Mouse (Mus musculus): ENCODE measurements around the gene Cyp4b1. TPM values are rescaled to one million over a fixed set of nuclear protein-coding genes. Genes with fewer than 3 reads are reported as not detected.
"Not testable (repeated sequence)": the region's sequence is repeated elsewhere in the genome, so short reads cannot be mapped to it uniquely, and the experiment has no call there.

Cyp4b1 gene
- polyA plus RNA-seq, 1 experiment from 2014 or later: 1.4 TPM

GRCm38 (mm10) chr4:115625560-115625959 is 22.0 kb downstream of the Cyp4b1 start:
- H3K4me2 ChIP-seq; H3K9ac ChIP-seq; H3K9me3 ChIP-seq; H3K4me3 ChIP-seq (replicated peaks); H3K27me3 ChIP-seq (replicated peaks); H3K27ac ChIP-seq; H3K36me3 ChIP-seq; ATAC-seq (ENCODE audit: insufficient read depth, low FRiP score, low read depth); H3K4me1 ChIP-seq: not testable (repeated sequence)
- 88% methylated on average over 3 of the region's 3 CpGs for WGBS

GRCm38 (mm10) chr4:115614005-115614404 is 33.5 kb downstream of the Cyp4b1 start:
- Histone ChIP-seq H3K9ac (no peak overlapping the region), H3K27me3 (replicated peaks) (no peaks in the 10 kb centered on the region), H3K36me3 (no peaks in the 10 kb centered on the region), H3K27ac (no peak overlapping the region), H3K4me3 (replicated peaks) (no peak overlapping the region), H3K4me2 (no peak overlapping the region), H3K4me1 (no peaks in the 10 kb centered on the region), H3K9me3 (no peaks in the 10 kb centered on the region)
- ATAC-seq (ENCODE audit: insufficient read depth, low FRiP score, low read depth): no peak

DNA sequence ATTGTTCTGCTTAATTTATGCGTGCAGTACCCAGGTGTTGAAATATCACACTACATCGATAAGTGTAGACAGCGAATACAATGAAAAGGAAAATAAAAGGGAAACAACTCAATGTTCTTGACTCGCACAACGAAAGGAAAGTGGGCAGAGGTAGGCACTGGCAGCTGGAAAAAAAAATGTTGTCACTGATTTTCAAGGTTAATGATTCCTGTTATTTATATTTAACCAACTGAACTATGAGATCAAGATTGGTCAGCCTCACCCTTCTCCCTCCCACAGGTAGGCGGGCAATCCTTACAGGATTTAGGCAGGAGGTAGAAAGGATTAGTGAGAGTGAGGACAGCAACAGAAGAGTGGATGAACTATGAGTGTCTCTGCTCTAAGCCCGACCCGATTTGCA is 46.9 kb downstream of the Cyp4b1 start, which contains the start of gene Cyp4a32:
Gene Cyp4a32 (plus strand): TSS at position 359 of the 400 bp plus-strand sequence.
- not testable (repeated sequence) for H3K36me3 ChIP-seq; H3K27me3 ChIP-seq (replicated peaks); H3K4me1 ChIP-seq; H3K4me2 ChIP-seq; H3K27ac ChIP-seq; H3K9ac ChIP-seq; H3K9me3 ChIP-seq; H3K4me3 ChIP-seq (replicated peaks); ATAC-seq (ENCODE audit: insufficient read depth, low FRiP score, low read depth)
- WGBS: 83% methylated on average over 8 of the region's 8 CpGs

DNA sequence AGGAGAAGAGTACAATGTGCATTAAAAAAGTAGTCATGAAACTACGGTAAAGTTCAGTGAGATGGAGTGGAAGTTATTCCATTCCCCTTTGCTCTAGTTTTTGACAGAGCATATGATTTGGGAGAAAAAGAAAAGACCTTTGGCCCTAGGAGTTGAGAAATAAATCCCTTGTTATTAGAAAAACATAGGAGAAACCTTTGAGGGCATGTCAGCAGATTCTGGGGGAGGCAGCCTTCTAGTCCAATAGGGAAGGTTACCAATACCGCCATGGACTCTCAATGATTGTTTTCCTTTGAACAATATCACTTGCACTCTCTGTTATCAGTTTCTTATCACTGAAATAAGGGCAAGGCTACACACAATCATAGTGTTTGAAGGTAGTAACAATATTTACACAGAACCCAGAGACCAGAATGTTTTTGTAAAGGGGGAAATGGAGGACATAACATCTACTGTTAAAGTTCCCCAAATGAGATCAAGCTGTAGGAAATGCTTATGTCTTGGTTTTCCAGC is 50.6 kb downstream of the Cyp4b1 start:
- H3K4me2 ChIP-seq: no peak overlapping the region
- no peaks in the 10 kb centered on the region for H3K36me3 ChIP-seq
- no peak overlapping the region for H3K9ac ChIP-seq
- H3K27me3 ChIP-seq (replicated peaks): no peaks in the 10 kb centered on the region
- H3K27ac ChIP-seq: no peak overlapping the region
- ATAC-seq (ENCODE audit: insufficient read depth, low FRiP score, low read depth): 0 out of 2 replicates have a peak, but pooled peaks have one; percentile 22
- no peak overlapping the region for H3K4me3 ChIP-seq (replicated peaks)
- no peaks in the 10 kb centered on the region for H3K9me3 ChIP-seq
- 64% methylated on average over 2 of the region's 2 CpGs for WGBS
- H3K4me1 ChIP-seq: no peaks in the 10 kb centered on the region

GRCm38 (mm10) chr4:115596357-115596756 is 51.2 kb downstream of the Cyp4b1 start:
- H3K4me2 ChIP-seq: no peak overlapping the region
- H3K4me3 ChIP-seq (replicated peaks): no peak overlapping the region
- H3K27ac ChIP-seq: no peak overlapping the region
- H3K9ac ChIP-seq: no peak overlapping the region
- no peaks in the 10 kb centered on the region for H3K4me1 ChIP-seq
- H3K27me3 ChIP-seq (replicated peaks): no peaks in the 10 kb centered on the region
- H3K36me3 ChIP-seq: no peaks in the 10 kb centered on the region
- WGBS: 83% methylated on average over 1 of the region's 1 CpGs
- ATAC-seq (ENCODE audit: insufficient read depth, low FRiP score, low read depth): no peak
- no peaks in the 10 kb centered on the region for H3K9me3 ChIP-seq

DNA sequence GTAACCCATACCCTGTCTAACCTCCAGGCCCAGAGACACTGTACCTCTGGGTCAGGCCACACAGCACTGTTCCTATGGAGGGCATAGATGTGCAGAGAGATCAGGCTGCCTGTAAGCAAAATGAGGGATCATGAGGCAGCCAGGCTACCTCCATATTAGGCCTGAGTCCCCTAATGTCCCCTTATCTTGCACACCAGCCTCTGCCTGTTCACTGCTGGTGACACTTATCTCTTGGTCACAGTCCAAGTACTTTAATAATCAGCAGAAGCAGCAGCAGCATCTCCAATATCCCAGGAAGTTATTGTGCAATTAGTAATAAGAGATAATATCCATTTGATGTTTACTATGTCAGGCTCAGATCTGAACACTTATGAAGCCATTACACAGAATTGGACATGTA is 64.5 kb downstream of the Cyp4b1 start:
- Histone ChIP-seq H3K36me3 (no peaks in the 10 kb centered on the region), H3K4me2 (no peak overlapping the region), H3K27me3 (replicated peaks) (no peaks in the 10 kb centered on the region), H3K9me3 (no peaks in the 10 kb centered on the region), H3K4me1 (no peaks in the 10 kb centered on the region), H3K4me3 (replicated peaks) (no peak overlapping the region), H3K27ac (no peak overlapping the region), H3K9ac (no peak overlapping the region)
- ATAC-seq (ENCODE audit: insufficient read depth, low FRiP score, low read depth): peak; percentile 47; the same call in 1 of the 2 replicates

- WGBS: 79% methylated on average over 2 of the region's 2 CpGs
- no peak for ATAC-seq (ENCODE audit: insufficient read depth, low FRiP score, low read depth)
- Histone ChIP-seq H3K27me3 (replicated peaks) (no peaks in the 10 kb centered on the region), H3K4me2 (no peak overlapping the region), H3K4me1 (no peaks in the 10 kb centered on the region), H3K9ac (no peak overlapping the region), H3K4me3 (replicated peaks) (no peak overlapping the region), H3K36me3 (no peaks in the 10 kb centered on the region), H3K9me3 (no peaks in the 10 kb centered on the region), H3K27ac (no peak overlapping the region)
Measured at GRCm38 (mm10) chr4:115575776-115576175, 71.7 kb downstream of the Cyp4b1 start.

DNA sequence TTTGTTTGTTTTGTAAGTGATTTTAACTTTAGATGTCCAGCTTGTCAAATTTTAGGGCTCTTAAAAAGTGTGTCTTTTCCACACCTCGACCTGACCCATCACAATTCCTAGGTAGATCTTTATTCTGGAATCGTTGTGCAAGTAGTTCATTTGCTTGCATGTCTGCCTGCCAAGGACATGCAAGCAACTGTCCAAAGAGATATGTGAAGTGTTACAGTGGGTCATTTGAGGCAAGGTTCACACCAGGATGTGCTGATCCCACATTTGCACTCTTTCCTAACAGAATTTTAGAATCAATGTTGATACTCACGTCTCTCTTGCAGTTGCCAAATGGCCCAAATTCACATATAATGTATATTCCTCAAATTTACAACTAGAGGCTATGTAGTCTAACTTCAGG is 72.3 kb downstream of the Cyp4b1 start:
- ATAC-seq (ENCODE audit: insufficient read depth, low FRiP score, low read depth): no peak
- Histone ChIP-seq H3K4me3 (replicated peaks) (no peak overlapping the region), H3K9me3 (no peaks in the 10 kb centered on the region), H3K4me1 (no peaks in the 10 kb centered on the region), H3K4me2 (no peak overlapping the region), H3K27me3 (replicated peaks) (no peaks in the 10 kb centered on the region), H3K36me3 (no peaks in the 10 kb centered on the region), H3K27ac (no peak overlapping the region), H3K9ac (no peak overlapping the region)
- WGBS: 72% methylated on average over 3 of the region's 3 CpGs

Other genes starting within 250 kb of the Cyp4b1 start
- gene Cyp4a12b, start 236.1 kb downstream of the Cyp4b1 start, polyA plus RNA-seq (2015; fragmentation: Nextera tagmentation; extraction: Ambion mirVana): not detected in 2 replicates
- gene Cyp4a30b, start 195.1 kb downstream of the Cyp4b1 start, polyA plus RNA-seq (2015; fragmentation: Nextera tagmentation; extraction: Ambion mirVana): not detected in 2 replicates
- not detected in 2 replicates for gene Cyp4a14, start 151.6 kb downstream of the Cyp4b1 start, polyA plus RNA-seq (2015; fragmentation: Nextera tagmentation; extraction: Ambion mirVana)
- gene Cyp4a10, start 129.5 kb downstream of the Cyp4b1 start, polyA plus RNA-seq (2015; fragmentation: Nextera tagmentation; extraction: Ambion mirVana): 0.08 TPM in 1 of 2 replicates, not detected in the other
- gene Cyp4a31, start 84.1 kb downstream of the Cyp4b1 start, polyA plus RNA-seq (2015; fragmentation: Nextera tagmentation; extraction: Ambion mirVana): not detected in 2 replicates
- not detected in 2 replicates for gene Cyp4a32, start 46.8 kb downstream of the Cyp4b1 start, polyA plus RNA-seq (2015; fragmentation: Nextera tagmentation; extraction: Ambion mirVana)
- 30.4 and 34.4 TPM in 2 replicates for gene Efcab14, start 90.0 kb upstream of the Cyp4b1 start, polyA plus RNA-seq (2015; fragmentation: Nextera tagmentation; extraction: Ambion mirVana)
- gene Tex38, start 133.3 kb upstream of the Cyp4b1 start, polyA plus RNA-seq (2015; fragmentation: Nextera tagmentation; extraction: Ambion mirVana): 0.40 and 0.45 TPM in 2 replicates
- gene Atpaf1, start 137.1 kb upstream of the Cyp4b1 start, polyA plus RNA-seq (2015; fragmentation: Nextera tagmentation; extraction: Ambion mirVana): 47.8 and 50.9 TPM in 2 replicates
- gene Mob3c, start 180.4 kb upstream of the Cyp4b1 start, polyA plus RNA-seq (2015; fragmentation: Nextera tagmentation; extraction: Ambion mirVana): 11.8 and 13.5 TPM in 2 replicates
- 43.1 and 58.5 TPM in 2 replicates for gene Mknk1, start 191.5 kb upstream of the Cyp4b1 start, polyA plus RNA-seq (2015; fragmentation: Nextera tagmentation; extraction: Ambion mirVana)
- not detected in 2 replicates for gene Kncn, start 236.7 kb upstream of the Cyp4b1 start, polyA plus RNA-seq (2015; fragmentation: Nextera tagmentation; extraction: Ambion mirVana)
- gene 6430628N08Rik, start 242.9 kb upstream of the Cyp4b1 start, polyA plus RNA-seq (2015; fragmentation: Nextera tagmentation; extraction: Ambion mirVana): not detected in 2 replicates

Measured in stomach, embryonic 15.5 days (tissue).